Comparison of ENCODE assay signal across 9 mouse cellular contexts in genomic region chr6:22071323-22071840, GRCm38 (mm10).
A peak's percentile ranks its signal among the peaks of the same experiment; 100 is the strongest.
DNase-seq lines count a peak whose midpoint lies in the region; ATAC-seq and TF ChIP-seq lines count a peak whose summit lies in the region.
"Had no signal": no experiment of that assay in that cellular context is flagged by ENCODE, and none has a peak within 500 bp of the region (broad histone marks: within the 10 kb centered on the region; RNA-seq: fewer than 3 reads in every experiment).

No protein-coding gene starts in this region.

- H3K4me3 ChIP-seq in heart, adult 2 months, result no peak overlapping the region
- H3K4me3 ChIP-seq in intestine, embryonic 16.5 days (ENCODE audit: low read length), result peak overlapping the region; percentile 24
- no peak overlapping the region for H3K4me3 ChIP-seq in heart, embryonic 12.5 days
- H3K4me3 ChIP-seq: limb, embryonic 12.5 days had no signal

- no peak overlapping the region for H3K9ac ChIP-seq in heart, adult 2 months (ENCODE audit: low read depth, low read length)
- H3K9ac ChIP-seq in intestine, embryonic 16.5 days (ENCODE audit: low read depth, low read length), result no peak overlapping the region
- no peak overlapping the region for H3K9ac ChIP-seq in heart, embryonic 12.5 days
- H3K9ac ChIP-seq: limb, embryonic 12.5 days had no signal

- peaks cover 1% of the 10 kb centered on the region; the same call in 1 of the 2 replicates for H3K4me1 ChIP-seq in heart, adult 2 months (ENCODE audit: control insufficient read depth, insufficient read depth, low read length)
- no peaks in the 10 kb centered on the region for H3K4me1 ChIP-seq in intestine, embryonic 16.5 days (ENCODE audit: control insufficient read depth, insufficient read depth, low read length)
- H3K4me1 ChIP-seq in heart, embryonic 12.5 days (replicated peaks), result no peaks in the 10 kb centered on the region
- H3K4me1 ChIP-seq: limb, embryonic 12.5 days had no signal

- H3K79me2 ChIP-seq in heart, adult 2 months (replicated peaks; ENCODE audit: control insufficient read depth, insufficient read depth, low read length), result no peaks in the 10 kb centered on the region

- peak; percentile 76 for TF ChIP-seq CTCF in heart, adult 2 months (IDR thresholded peaks at IDR 0.05)

- ATAC-seq in intestine, embryonic 16.5 days, result 0 out of 2 replicates have a peak, but pooled peaks have one; percentile 24
- ATAC-seq in heart, embryonic 12.5 days (ENCODE audit: insufficient number of reproducible peaks, low FRiP score), result no peak

- 31% methylated on average over 4 of the region's 4 CpGs for WGBS in heart, adult 2 months
- WGBS in intestine, embryonic 16.5 days, result 26% methylated on average over 4 of the region's 4 CpGs
- 38% methylated on average over 4 of the region's 4 CpGs for WGBS in heart, embryonic 12.5 days

- peak overlapping the region; percentile 27 for H3K4me2 ChIP-seq in intestine, embryonic 16.5 days (ENCODE audit: low read depth, low read length)
- no peak overlapping the region for H3K4me2 ChIP-seq in heart, embryonic 12.5 days
- H3K4me2 ChIP-seq: limb, embryonic 12.5 days had no signal

- no peaks in the 10 kb centered on the region for H3K9me3 ChIP-seq in intestine, embryonic 16.5 days (ENCODE audit: control insufficient read depth, low read length)
- no peaks in the 10 kb centered on the region for H3K9me3 ChIP-seq in heart, embryonic 12.5 days (replicated peaks)
- H3K9me3 ChIP-seq: limb, embryonic 12.5 days had no signal

- no peak for TF ChIP-seq EP300 in heart, adult 2 months (IDR thresholded peaks at IDR 0.05; ENCODE audit: insufficient read depth, low read depth, low read length)

- intact Hi-C loops in heart, adult 2 months (cut with DNase I), result loop anchor here (1.0 to 5.0 kb wide), 2 partner anchors 86 to 274 kb away; partner anchors contain the start of gene Cped1
- intact Hi-C loops in heart, postnatal 36 days (cut with DNase I), result loop anchor here (1.0 to 5.0 kb wide), 4 partner anchors 34 to 276 kb away; partner anchors contain the start of genes Cped1 and Tspan12

- H3K36me3 ChIP-seq in heart, adult 2 months (ENCODE audit: control insufficient read depth, insufficient read depth, low read length), result peaks cover 3% of the 10 kb centered on the region; the same call in 1 of the 2 replicates
- no peaks in the 10 kb centered on the region for H3K36me3 ChIP-seq in intestine, embryonic 16.5 days (ENCODE audit: control insufficient read depth, insufficient read depth, low read length)
- H3K36me3 ChIP-seq in heart, embryonic 12.5 days, result no peaks in the 10 kb centered on the region

- TF ChIP-seq POLR2A in heart, adult 2 months (IDR thresholded peaks at IDR 0.05; ENCODE audit: insufficient read depth, low read depth, low read length), result no peak

- H3K27me3 ChIP-seq in heart, adult 2 months (ENCODE audit: control insufficient read depth, insufficient read depth, low read length), result no peaks in the 10 kb centered on the region
- H3K27me3 ChIP-seq in intestine, embryonic 16.5 days (replicated peaks; ENCODE audit: control insufficient read depth, insufficient read depth, low read length), result no peaks in the 10 kb centered on the region
- H3K27me3 ChIP-seq in heart, embryonic 12.5 days (replicated peaks), result no peaks in the 10 kb centered on the region
- H3K27me3 ChIP-seq: limb, embryonic 12.5 days had no signal

- no peak for DNase-seq in heart, adult 2 months
- no peak for DNase-seq in heart, postnatal 36 days
- DNase-seq in 3T3-L1 (ENCODE audit: low read depth, low spot score) (peak; percentile 65), ZHBTc4 (ENCODE audit: low read depth, low spot score) (peak; percentile 86)
- DNase-seq in urinary bladder, adult 18-20 months (ENCODE audit: low spot score in 2 of 2), result no peak
- DNase-seq in adrenal gland, adult 2 months, result no peak

- no peak overlapping the region for H3K27ac ChIP-seq in heart, adult 2 months
- H3K27ac ChIP-seq in intestine, embryonic 16.5 days (ENCODE audit: low read length), result peak overlapping the region; percentile 28; the same call in 1 of the 2 replicates
- no peak overlapping the region for H3K27ac ChIP-seq in heart, embryonic 12.5 days (ENCODE audit: poor library complexity, severe bottlenecking)
- H3K27ac ChIP-seq: limb, embryonic 12.5 days had no signal

Comparison
In these comparisons a context has a peak if more than half of its experiments do, and no peak if none do; other contexts are left out.
1. DNase-seq: peak in 3T3-L1 (single experiment) and ZHBTc4 (single experiment); none in heart, adult 2 months (0 of 2), heart, postnatal 36 days (0 of 2), urinary bladder, adult 18-20 months (0 of 2) and adrenal gland, adult 2 months (single experiment).